Mouse (Mus musculus): ENCODE results near the gene Gm10282.
A peak's percentile ranks its signal among the peaks of the same experiment; 100 is the strongest.

The Gm10282 gene

GRCm38 (mm10) chr8:72295679-72296078 lies 9.4 kb downstream of the Gm10282 start:
- peak; percentile 72 to 84 for DNase-seq

GRCm38 (mm10) chr8:72295125-72295524 lies 9.9 kb downstream of the Gm10282 start:
- no peak for DNase-seq

- no peak for DNase-seq
Observed at GRCm38 (mm10) chr8:72293309-72293708, 11.8 kb downstream of the Gm10282 start.

- DNase-seq: no peak
Observed at GRCm38 (mm10) chr8:72291104-72291503, 14.0 kb downstream of the Gm10282 start.

- DNase-seq: no peak
Observed at GRCm38 (mm10) chr8:72289051-72289450, 16.0 kb downstream of the Gm10282 start.

GRCm38 (mm10) chr8:72285285-72285684 lies 19.8 kb downstream of the Gm10282 start:
- DNase-seq: no peak

- DNase-seq: peak; percentile 43 to 46
Observed at GRCm38 (mm10) chr8:72281634-72282033, 23.4 kb downstream of the Gm10282 start.

- DNase-seq: no peak
Observed at GRCm38 (mm10) chr8:72279151-72279550, 25.9 kb downstream of the Gm10282 start.

- no peak for DNase-seq
Observed at GRCm38 (mm10) chr8:72277244-72277643, 27.8 kb downstream of the Gm10282 start.

- DNase-seq: no peak
Observed at GRCm38 (mm10) chr8:72273807-72274206, 31.3 kb downstream of the Gm10282 start.

GRCm38 (mm10) chr8:72273111-72273770 lies 31.8 kb downstream of the Gm10282 start:
- no peak for DNase-seq

- peak; percentile 43 to 60 for DNase-seq
Observed at GRCm38 (mm10) chr8:72272361-72272760, 32.7 kb downstream of the Gm10282 start.

GRCm38 (mm10) chr8:72271691-72272090 lies 33.4 kb downstream of the Gm10282 start:
- no peak for DNase-seq

- DNase-seq: no peak
Observed at GRCm38 (mm10) chr8:72271051-72271660, 33.9 kb downstream of the Gm10282 start.

- no peak for DNase-seq
Observed at GRCm38 (mm10) chr8:72270606-72271005, 34.5 kb downstream of the Gm10282 start.

- peak; percentile 73 to 84 for DNase-seq
Observed at GRCm38 (mm10) chr8:72268356-72268755, 36.7 kb downstream of the Gm10282 start.

GRCm38 (mm10) chr8:72267106-72267505 lies 38.0 kb downstream of the Gm10282 start:
- no peak for DNase-seq

- no peak for DNase-seq
Observed at GRCm38 (mm10) chr8:72266671-72267070, 38.4 kb downstream of the Gm10282 start.

GRCm38 (mm10) chr8:72265342-72265741 lies 39.7 kb downstream of the Gm10282 start:
- DNase-seq: peak; percentile 48 to 64

- no peak for DNase-seq
Observed at GRCm38 (mm10) chr8:72263451-72263850, 41.6 kb downstream of the Gm10282 start.

GRCm38 (mm10) chr8:72262756-72263155 lies 42.3 kb downstream of the Gm10282 start:
- DNase-seq: no peak

- peak in 1 of 2 experiments; percentile 27 for DNase-seq
Observed at GRCm38 (mm10) chr8:72261872-72262271, 43.2 kb downstream of the Gm10282 start.

GRCm38 (mm10) chr8:72261431-72261830 lies 43.6 kb downstream of the Gm10282 start:
- no peak for DNase-seq

GRCm38 (mm10) chr8:72261019-72261418 lies 44.0 kb downstream of the Gm10282 start:
- DNase-seq: peak; percentile 41 to 42

GRCm38 (mm10) chr8:72260585-72260984 lies 44.5 kb downstream of the Gm10282 start:
- DNase-seq: no peak
